Mouse (Mus musculus) thymus, postnatal 4 days (tissue): ENCODE measurements around the gene Reg3b.
"Not testable (repeated sequence)": the region's sequence is repeated elsewhere in the genome, so short reads cannot be mapped to it uniquely, and the experiment has no call there.

Source experiments
- DNase-seq: peaks from one replicate; pipeline ENCODE4 v3.0.0; 2021

The Reg3b gene

DNA sequence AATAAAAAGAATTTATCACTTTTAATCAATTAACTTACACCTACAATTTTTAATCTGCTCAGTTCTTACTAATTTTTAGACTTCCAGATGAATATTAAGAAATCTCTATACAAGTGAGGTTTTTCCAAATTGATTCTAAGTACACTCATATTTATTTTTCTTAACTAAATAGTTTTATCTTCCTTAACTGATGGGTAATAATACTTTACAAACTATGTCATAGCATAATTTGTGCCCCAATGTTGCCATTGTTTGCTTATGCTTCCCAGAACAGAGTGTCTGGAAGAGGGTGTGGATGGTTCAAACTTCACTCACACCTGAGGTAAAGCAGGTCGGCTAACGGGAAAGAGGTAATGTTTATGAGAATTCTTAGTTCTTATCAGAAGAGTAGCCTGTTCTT, at the start of gene Reg3b:
Reg3b (plus strand) TSS at position 301 of the 400 bp plus-strand sequence.
- DNase-seq, result no peak

DNA sequence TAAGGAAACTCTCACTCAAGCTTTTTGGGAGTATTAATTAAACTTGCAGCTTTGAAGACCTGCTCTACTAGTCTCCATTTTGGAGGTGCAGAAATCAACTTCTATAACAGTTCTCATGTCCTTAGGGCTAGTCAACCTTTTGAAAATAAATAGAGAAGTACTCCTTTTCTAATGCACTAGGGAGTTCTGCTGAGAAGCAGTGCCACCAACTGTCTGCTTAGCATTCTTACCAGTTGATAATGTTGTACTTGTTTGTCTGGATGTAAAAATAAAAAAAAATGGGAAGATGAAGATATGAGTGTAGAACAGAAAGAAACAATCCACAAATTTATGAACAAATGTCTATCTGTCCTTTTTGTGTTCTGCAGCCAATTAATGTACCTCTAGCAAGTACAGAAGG, 42.7 kb upstream of the Reg3b start:
- no peak for DNase-seq

DNA sequence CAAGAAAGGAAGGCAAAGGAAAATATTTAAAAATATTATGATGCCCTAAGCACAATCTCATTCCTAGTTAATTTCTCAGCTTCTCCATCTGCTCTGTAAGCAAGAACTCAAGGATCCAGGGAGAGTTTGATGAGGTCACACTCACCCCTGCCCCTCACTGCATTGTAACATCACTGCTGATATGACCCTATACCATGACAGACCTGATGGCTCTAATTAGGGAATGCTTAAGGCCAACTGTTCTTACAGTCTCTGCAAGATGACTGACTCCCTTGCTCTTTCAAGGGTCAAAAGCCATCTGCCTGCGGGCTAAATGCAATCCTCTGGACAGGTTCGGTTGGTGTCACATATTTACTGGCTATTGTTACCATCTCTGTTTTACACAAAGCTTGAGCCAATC, 41.3 kb upstream of the Reg3b start:
- DNase-seq, result no peak

GRCm38 (mm10) chr6:78331919-78332569, 38.4 kb upstream of the Reg3b start:
- DNase-seq, result no peak

DNA sequence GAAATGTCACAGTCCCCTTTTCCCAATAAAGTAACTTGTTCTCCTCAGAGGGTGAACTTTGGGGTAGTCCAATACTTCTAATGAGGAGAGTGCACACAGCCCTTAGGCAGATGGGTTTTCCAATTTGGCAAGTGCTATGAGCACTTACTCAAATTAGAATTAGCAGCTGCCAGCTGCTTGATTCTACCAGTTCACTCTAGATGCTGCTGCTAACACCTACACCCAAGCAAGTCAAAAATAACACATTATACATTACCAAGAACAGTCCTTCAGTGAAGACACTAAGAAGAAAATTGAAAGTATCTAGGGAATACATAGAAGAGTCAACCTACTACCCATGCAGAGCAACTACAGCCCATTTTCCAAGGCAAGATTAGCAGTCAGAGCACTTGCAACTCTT, 30.2 kb upstream of the Reg3b start:
- DNase-seq, result no peak

GRCm38 (mm10) chr6:78341689-78342088, 28.8 kb upstream of the Reg3b start:
- no peak for DNase-seq

DNA sequence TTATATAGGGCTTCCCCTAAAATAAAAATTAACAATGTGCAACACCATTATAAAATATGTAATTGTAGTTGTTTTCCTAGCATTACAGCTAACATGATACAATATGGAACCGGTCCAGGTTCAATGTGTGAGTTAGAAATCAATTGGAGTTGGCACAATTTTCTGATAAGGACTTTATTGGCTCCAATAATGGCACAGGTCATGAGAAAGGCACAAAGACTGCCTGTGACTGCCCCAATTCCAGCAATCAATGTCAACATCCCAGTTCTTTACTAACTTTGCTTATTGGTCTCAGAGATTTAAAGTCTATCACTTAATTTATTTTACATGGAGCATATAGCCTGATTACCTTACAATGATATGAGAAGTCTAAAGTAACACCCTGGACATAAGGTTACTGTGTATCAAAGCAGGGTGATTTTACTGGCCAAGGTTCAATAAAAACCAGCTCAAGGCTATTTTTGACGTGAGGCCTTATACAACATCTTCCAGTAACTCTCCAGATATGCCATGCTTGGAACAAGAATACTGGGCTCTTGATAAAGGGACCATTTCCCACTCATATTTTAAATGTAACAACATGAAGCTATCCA, 8.4 kb upstream of the Reg3b start:
- DNase-seq, result no peak

- DNase-seq, result no peak
Measured at GRCm38 (mm10) chr6:78378765-78379164, 8.3 kb downstream of the Reg3b start, which contains the start of gene Reg3d. Reg3d (minus strand) TSS chr6:78378865.

GRCm38 (mm10) chr6:78380409-78380808, 10.0 kb downstream of the Reg3b start, which contains the start of gene Reg3a:
Reg3a (plus strand) TSS chr6:78380709.
- DNase-seq, result no peak

DNA sequence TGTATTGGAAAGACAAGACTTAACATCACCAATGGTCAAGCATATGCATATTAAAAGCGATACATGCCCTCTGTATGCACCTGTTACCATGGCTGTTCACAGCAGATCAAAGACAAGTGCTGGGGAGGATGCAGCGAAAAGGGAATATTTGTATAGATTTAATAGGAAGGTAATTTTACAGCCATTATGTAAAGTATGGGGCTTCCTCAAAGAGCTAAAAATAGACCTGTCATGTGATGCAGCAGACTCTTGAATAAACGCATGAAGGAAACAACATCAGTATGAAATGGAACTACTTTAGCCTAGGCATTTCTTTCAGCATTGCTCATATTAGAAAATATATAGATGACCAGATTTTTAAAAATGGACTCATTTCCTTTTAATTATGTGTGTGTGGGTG, 15.2 kb downstream of the Reg3b start:
- no peak for DNase-seq

GRCm38 (mm10) chr6:78395323-78395722, 24.9 kb downstream of the Reg3b start, which contains the start of gene Reg2:
Reg2 (plus strand) TSS chr6:78395623.
- DNase-seq, result not testable (repeated sequence)

- DNase-seq, result not testable (repeated sequence)
Measured at GRCm38 (mm10) chr6:78422411-78422810, 52.0 kb downstream of the Reg3b start, which contains the start of gene Reg1. Reg1 (plus strand) TSS chr6:78422711.
